Mouse (Mus musculus) lung, embryonic 16.5 days (tissue): Measurements from ENCODE around the gene Dock9. TPM values are rescaled to one million over a fixed set of nuclear protein-coding genes. Genes with fewer than 3 reads are reported as not detected.
A peak's percentile ranks its signal among the peaks of the same experiment; 100 is the strongest.

ENCODE experiments used
- ATAC-seq: fragments of 200-750 bp; cut with Nextera tagmentation; 2 replicates; pipeline ENCODE4 v1.8.0; 2017; ENCODE audit warnings: low read depth, mild to moderate bottlenecking, moderate library complexity
- H3K27ac ChIP-seq: fragments of 300-500 bp; sonication (generic); 2 replicates; pipeline ENCODE4 v1.5.1; 2014; ENCODE audit warnings: mild to moderate bottlenecking, control low read depth, low read length
- H3K27me3 ChIP-seq: fragments of 300-500 bp; sonication (generic); 2 replicates; pipeline ENCODE4 v1.6.1; 2014; ENCODE audit warnings: low read depth, low read length, mixed read lengths; ENCODE audit not compliant: control insufficient read depth, insufficient read depth
- H3K36me3 ChIP-seq: fragments of 300-500 bp; sonication (generic); 2 replicates; pipeline ENCODE4 v1.6.1; 2014; ENCODE audit warnings: low read length; ENCODE audit not compliant: control insufficient read depth, insufficient read depth
- H3K4me1 ChIP-seq: fragments of 300-500 bp; sonication (generic); replicated peaks from 2 replicates; pipeline ENCODE4 v1.6.1; 2014; ENCODE audit warnings: low read length, mixed read lengths; ENCODE audit not compliant: control insufficient read depth, insufficient read depth
- H3K4me2 ChIP-seq: fragments of 300-500 bp; sonication (generic); 2 replicates; pipeline ENCODE4 v1.6.1; 2014; ENCODE audit warnings: low read depth, low read length, control low read depth
- H3K4me3 ChIP-seq: fragments of 300-500 bp; sonication (generic); 2 replicates; pipeline ENCODE4 v1.5.1; 2014; ENCODE audit warnings: mild to moderate bottlenecking, low read length, control low read depth
- H3K9ac ChIP-seq: fragments of 300-500 bp; sonication (generic); 2 replicates; pipeline ENCODE4 v1.6.1; 2014; ENCODE audit warnings: low read length, control low read depth
- H3K9me3 ChIP-seq: fragments of 300-500 bp; sonication (generic); 2 replicates; pipeline ENCODE4 v1.6.1; 2016; ENCODE audit warnings: low read length; ENCODE audit not compliant: control insufficient read depth
- WGBS: fragments of 180-500 bp; shearing (Covaris S2); extraction: QIAGEN DNeasy Blood & Tissue Kit; methylation state at CpG from one replicate; pipeline ENCODE4 v1.1.7; 2014; 5-methylcytosine and 5-hydroxymethylcytosine counted together
- polyA plus RNA-seq: library from polyadenylated mRNA; unstranded; fragments of >200 nt; fragmentation: Nextera tagmentation; extraction: Ambion mirVana; gene quantifications from 2 replicates; pipeline ENCODE4 v1.2.1, GENCODE M21; 2015

The Dock9 gene
- polyA plus RNA-seq, 1 experiment from 2014 or later = 14.3 TPM

DNA sequence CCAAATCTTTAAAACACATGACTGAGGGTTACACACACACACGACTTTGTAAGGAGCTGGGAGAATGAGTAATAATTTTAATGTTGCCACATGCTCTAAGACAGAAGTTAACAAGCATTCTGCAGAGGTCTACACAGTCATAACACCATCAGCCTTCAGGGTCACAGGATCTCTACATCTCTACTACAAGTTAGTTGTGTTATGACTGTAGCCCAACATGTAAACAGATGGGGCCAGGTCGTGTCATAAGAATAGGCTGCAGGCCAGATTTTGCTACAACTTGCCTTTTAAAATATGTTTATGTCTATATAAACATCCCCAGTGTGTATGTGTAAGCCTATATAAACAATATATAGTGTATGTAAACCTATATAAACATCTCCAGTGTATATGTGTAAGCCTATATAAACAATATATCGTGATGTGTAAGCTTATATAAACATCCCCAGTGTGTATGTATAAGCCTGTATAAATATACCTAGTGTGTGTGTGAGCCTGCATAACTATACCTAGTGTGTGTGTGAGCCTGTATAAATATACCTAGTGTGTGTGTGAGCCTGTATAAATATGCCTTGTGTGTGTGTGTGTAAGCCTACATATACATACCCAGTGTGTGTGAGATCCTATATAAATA lies 130.9 kb downstream of the Dock9 start:
- H3K4me1 ChIP-seq = no peaks in the 10 kb centered on the region
- no peaks in the 10 kb centered on the region for H3K36me3 ChIP-seq
- H3K27me3 ChIP-seq = no peaks in the 10 kb centered on the region
- peaks cover 4% of the 10 kb centered on the region; the same call in 1 of the 2 replicates for H3K9me3 ChIP-seq
- WGBS = 26% methylated on average over 3 of the region's 3 CpGs
- H3K27ac ChIP-seq = no peak overlapping the region
- no peak overlapping the region for H3K4me3 ChIP-seq
- H3K9ac ChIP-seq = no peak overlapping the region
- peak; percentile 85 for ATAC-seq
- H3K4me2 ChIP-seq = no peak overlapping the region

DNA sequence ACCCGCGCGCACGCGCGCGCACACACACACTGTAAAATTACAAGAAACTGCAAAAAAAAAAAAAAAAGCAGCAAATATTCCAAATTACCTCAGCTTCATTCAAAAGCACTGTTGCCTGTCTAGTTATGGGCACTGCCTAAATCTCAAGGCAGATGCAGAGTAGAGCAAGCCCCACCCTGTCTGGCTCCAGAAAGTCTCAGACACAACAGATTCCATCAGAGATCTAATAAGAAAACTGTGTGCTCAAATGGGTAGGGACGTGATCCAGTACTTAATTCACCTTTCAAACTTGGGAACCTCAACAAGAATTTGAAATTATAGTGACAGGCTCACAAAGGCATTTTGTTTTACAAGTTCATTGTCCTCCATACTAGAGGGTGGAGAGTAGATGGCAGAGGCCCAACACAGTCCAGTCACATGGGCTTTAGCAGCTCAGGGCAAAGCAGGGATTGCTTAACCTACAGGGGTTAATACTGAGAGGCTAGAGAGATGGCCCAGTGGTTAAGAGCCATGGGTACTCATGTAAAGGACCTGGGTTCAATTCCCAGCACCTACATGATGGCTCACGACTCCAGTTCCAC lies 131.9 kb downstream of the Dock9 start:
- no peak for ATAC-seq
- no peak overlapping the region for H3K4me3 ChIP-seq
- no peak overlapping the region for H3K9ac ChIP-seq
- H3K36me3 ChIP-seq = no peaks in the 10 kb centered on the region
- WGBS = 93% methylated on average over 9 of the region's 9 CpGs
- H3K27ac ChIP-seq = peak overlapping the region; percentile 7; the same call in 1 of the 2 replicates
- no peaks in the 10 kb centered on the region for H3K27me3 ChIP-seq
- peaks cover 4% of the 10 kb centered on the region; the same call in 1 of the 2 replicates for H3K9me3 ChIP-seq
- H3K4me1 ChIP-seq = peaks cover 7% of the 10 kb centered on the region
- no peak overlapping the region for H3K4me2 ChIP-seq

DNA sequence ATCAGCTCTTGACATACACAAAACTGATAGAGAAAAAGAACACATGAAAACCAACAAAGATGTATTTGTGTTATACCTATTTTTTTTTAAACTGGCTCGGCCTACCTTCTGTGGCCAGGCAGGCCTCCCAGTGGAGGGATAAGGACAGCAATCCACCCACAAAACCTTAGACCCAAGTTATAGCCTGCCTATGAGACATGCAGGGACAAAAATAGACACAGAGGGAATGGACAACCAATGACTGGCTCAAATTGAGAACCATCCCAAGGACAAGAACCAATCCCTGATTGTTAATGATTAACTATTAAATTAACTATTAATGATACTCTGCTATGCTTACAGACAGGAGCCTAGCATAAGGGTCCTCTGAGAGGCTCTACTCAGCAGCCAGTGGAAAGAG lies 133.7 kb downstream of the Dock9 start:
- Histone ChIP-seq H3K27ac (no peak overlapping the region), H3K4me2 (no peak overlapping the region), H3K4me3 (no peak overlapping the region), H3K36me3 (no peaks in the 10 kb centered on the region), H3K27me3 (no peaks in the 10 kb centered on the region), H3K4me1 (peaks cover 26% of the 10 kb centered on the region), H3K9ac (no peak overlapping the region), H3K9me3 (peaks cover 4% of the 10 kb centered on the region; the same call in 1 of the 2 replicates)
- no peak for ATAC-seq
- WGBS = 75% methylated on average over 1 of the region's 1 CpGs

DNA sequence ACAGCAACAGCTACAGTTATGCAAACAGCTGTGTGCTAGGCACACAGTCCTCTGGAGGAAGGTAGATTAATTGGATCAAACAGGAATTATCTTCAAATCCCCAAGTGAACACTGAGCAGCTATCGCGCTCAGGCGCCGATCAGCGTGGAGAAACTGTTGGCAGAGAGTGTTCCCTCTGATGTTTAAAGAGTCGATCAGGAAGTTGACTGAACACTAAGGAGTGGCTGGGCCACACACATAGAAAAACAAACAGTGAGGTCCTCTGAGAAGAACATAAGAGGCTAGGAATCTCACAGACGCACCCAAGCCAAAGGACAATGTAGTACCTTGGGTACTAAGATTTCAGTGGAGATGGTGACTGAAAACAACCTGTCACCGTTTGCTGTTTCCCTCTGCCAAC lies 136.7 kb downstream of the Dock9 start:
- peak; percentile 52 for ATAC-seq
- H3K4me3 ChIP-seq = no peak overlapping the region
- no peak overlapping the region for H3K9ac ChIP-seq
- WGBS = 6% methylated on average over 8 of the region's 8 CpGs
- H3K27me3 ChIP-seq = no peaks in the 10 kb centered on the region
- H3K27ac ChIP-seq = peak overlapping the region; percentile 60
- H3K9me3 ChIP-seq = peaks cover 4% of the 10 kb centered on the region; the same call in 1 of the 2 replicates
- H3K4me1 ChIP-seq = peaks cover 39% of the 10 kb centered on the region
- H3K4me2 ChIP-seq = peak overlapping the region; percentile 6; the same call in 1 of the 2 replicates
- H3K36me3 ChIP-seq = peaks cover 6% of the 10 kb centered on the region; the same call in 1 of the 2 replicates

DNA sequence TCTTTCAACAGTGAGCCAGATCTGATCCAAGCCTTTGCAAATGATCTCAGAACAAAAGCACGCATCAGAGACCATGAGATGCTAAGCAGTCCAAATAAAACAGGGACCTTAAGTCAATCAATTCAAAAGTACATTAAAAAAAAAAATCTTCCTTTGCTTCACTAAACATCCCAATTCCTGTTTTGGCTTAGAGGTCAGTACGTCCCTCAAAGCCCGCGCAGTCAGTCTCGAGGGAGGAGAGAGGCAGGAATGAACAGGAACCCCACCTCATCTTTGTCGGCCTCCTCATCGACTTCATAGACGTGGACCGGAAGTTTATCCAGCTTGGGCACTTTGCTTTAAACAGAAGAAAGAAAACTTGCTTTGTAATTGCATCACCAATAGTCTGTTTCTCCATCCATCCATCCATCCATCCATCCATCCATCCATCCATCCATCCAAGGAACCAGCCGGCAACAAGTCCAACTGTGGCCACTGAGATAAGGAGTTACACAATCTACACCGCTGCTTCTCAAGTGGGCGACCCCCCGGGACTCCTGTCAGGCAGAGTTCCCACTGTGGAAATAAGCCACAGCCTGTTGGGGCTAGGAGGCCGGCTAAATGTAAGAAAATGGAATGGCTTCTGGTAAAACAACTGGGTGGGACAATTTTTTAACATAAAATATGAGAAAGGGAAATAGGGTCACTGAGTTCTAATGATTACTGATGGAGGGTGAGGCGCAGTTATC lies 137.3 kb downstream of the Dock9 start:
- WGBS = 35% methylated on average over 15 of the region's 15 CpGs
- peak overlapping the region; percentile 60 for H3K27ac ChIP-seq
- no peak overlapping the region for H3K9ac ChIP-seq

DNA sequence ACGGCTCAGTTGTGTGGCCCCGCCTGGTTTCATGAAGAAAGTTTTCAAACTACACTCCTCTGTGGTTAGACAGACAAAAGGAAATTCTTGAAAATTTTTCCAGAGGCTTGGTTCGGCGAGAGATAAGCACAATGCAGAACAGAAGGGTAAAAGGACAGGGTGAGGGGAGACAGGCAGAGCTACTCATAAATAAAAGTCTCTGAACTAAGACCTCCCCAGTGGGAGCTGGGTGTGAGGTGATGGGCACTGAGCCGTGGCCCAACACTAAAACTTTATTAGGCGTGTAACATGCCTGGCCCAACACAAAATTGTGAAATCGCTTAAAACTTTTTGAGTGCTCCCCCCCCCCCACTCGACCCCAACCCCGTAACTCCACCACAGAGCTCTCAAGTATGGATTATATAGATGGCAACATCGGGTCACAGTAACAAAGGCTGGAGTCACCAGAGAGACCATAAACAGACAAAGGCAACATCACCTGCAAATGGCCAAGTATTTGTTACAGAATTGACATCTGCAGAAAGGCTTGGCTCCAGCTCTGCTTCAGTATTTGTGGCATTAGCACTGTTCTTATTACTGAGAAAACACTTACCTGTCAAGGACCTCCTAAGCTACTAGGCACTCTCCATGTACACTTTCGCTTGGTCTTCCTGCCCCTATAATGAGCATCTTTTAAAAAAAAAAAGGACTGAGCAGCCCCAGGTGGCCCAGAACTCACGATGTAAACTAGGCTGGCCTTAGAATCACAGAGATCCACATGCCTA lies 138.4 kb downstream of the Dock9 start:
- H3K9ac ChIP-seq = 0 out of 2 replicates have a peak overlapping the region, but pooled peaks have one; percentile 14
- H3K27ac ChIP-seq = peak overlapping the region; percentile 60
- peak; percentile 23; the same call in 1 of the 2 replicates for ATAC-seq
- H3K27me3 ChIP-seq = no peaks in the 10 kb centered on the region
- H3K4me1 ChIP-seq = peaks cover 47% of the 10 kb centered on the region
- 43% methylated on average over 12 of the region's 12 CpGs for WGBS
- no peak overlapping the region for H3K4me2 ChIP-seq
- peaks cover 6% of the 10 kb centered on the region; the same call in 1 of the 2 replicates for H3K36me3 ChIP-seq
- H3K4me3 ChIP-seq = no peak overlapping the region
- H3K9me3 ChIP-seq = peaks cover 4% of the 10 kb centered on the region; the same call in 1 of the 2 replicates

More for the DNA sequence above, 137.3 kb downstream of the Dock9 start:
- Histone ChIP-seq H3K4me2 (peak overlapping the region; percentile 6; the same call in 1 of the 2 replicates), H3K9me3 (peaks cover 4% of the 10 kb centered on the region; the same call in 1 of the 2 replicates), H3K36me3 (peaks cover 6% of the 10 kb centered on the region; the same call in 1 of the 2 replicates), H3K4me1 (peaks cover 39% of the 10 kb centered on the region), H3K4me3 (no peak overlapping the region), H3K27me3 (no peaks in the 10 kb centered on the region)
- no peak for ATAC-seq

DNA sequence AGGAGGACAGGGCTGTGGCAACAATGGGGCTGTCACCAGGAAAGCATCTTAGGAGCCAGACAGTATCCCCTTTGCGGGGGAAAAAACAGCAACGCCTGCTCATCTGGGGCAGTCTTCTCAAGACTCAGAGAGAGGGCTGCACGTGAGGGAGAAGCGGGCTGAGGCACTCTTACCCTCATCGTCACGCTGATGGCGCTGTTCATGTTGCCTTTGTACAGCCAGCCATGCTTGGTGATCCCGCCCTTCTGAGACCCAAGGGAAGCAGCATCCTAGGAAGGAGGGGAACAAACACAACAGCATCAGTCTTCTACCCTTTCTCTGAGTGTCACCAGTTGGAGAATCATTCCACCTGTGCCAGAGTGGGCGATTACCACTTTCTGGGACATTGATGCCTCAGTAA lies 139.1 kb downstream of the Dock9 start:
- Histone ChIP-seq H3K4me1 (peaks cover 54% of the 10 kb centered on the region), H3K9ac (0 out of 2 replicates have a peak overlapping the region, but pooled peaks have one; percentile 14), H3K9me3 (peaks cover 4% of the 10 kb centered on the region; the same call in 1 of the 2 replicates), H3K27me3 (no peaks in the 10 kb centered on the region), H3K4me2 (no peak overlapping the region), H3K27ac (peak overlapping the region; percentile 23; the same call in 1 of the 2 replicates), H3K4me3 (no peak overlapping the region), H3K36me3 (peaks cover 6% of the 10 kb centered on the region; the same call in 1 of the 2 replicates)
- WGBS = 82% methylated on average over 9 of the region's 9 CpGs
- ATAC-seq = no peak

DNA sequence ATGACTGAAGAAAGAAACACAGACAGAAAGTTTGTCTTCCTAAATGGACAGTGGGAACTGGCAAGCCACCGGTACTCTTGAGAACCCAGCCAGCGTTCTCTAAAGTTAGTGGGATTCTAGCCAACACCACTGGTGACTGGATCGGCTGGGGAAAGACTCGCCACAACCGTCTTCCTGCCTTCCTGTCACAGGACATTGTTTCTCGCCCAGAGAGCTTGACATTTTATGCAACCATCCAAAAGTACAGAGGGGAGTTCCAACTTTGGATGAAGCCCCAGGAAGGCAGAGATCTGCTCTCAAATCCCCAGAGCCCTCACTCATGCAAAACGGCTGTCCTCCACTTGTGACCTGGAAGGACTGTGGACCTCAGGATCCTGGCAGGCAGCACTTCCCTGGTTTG lies 140.0 kb downstream of the Dock9 start:
- no peaks in the 10 kb centered on the region for H3K9me3 ChIP-seq
- H3K9ac ChIP-seq = no peak overlapping the region
- no peak for ATAC-seq
- no peaks in the 10 kb centered on the region for H3K27me3 ChIP-seq
- no peak overlapping the region for H3K4me2 ChIP-seq
- H3K27ac ChIP-seq = no peak overlapping the region
- H3K4me3 ChIP-seq = no peak overlapping the region
- 21% methylated on average over 7 of the region's 7 CpGs for WGBS
- peaks cover 57% of the 10 kb centered on the region for H3K4me1 ChIP-seq
- H3K36me3 ChIP-seq = peaks cover 6% of the 10 kb centered on the region; the same call in 1 of the 2 replicates
